Mouse (Mus musculus): ENCODE measurements around the gene Bbof1.

- TF ChIP-seq CTCF (IDR thresholded peaks at IDR 0.05; ENCODE audit: control insufficient read depth, insufficient read depth, insufficient replicate concordance, low read depth, low read length) (no peak), POLR2A (IDR thresholded peaks at IDR 0.05; ENCODE audit: control insufficient read depth, low read depth, low read length) (no peak)
Observed at GRCm38 (mm10) chr12:84481251-84481650, 72.4 kb downstream of the Bbof1 start.
